Mouse (Mus musculus) bone marrow, adult 2 months (tissue): ENCODE measurements around the gene Gm49510. TPM values are rescaled to one million over a fixed set of nuclear protein-coding genes. Genes with fewer than 3 reads are reported as not detected.

Source experiments
- H3K27ac ChIP-seq: fragments of 200-500 bp; 2 replicates; pipeline ENCODE4 v1.5.1; 2012; ENCODE audit warnings: low read depth, mild to moderate bottlenecking, control low read depth, inconsistent platforms, low read length; ENCODE audit not compliant: control insufficient read depth, poor library complexity, insufficient read depth
- H3K4me1 ChIP-seq: fragments of 200-500 bp; 2 replicates; pipeline ENCODE4 v1.6.1; 2011; ENCODE audit warnings: low read length; ENCODE audit not compliant: control insufficient read depth, insufficient read depth
- H3K4me3 ChIP-seq: fragments of 200-500 bp; replicated peaks from 2 replicates; pipeline ENCODE3; 2011; ENCODE audit warnings: mild to moderate bottlenecking, low read depth, low read length, control low read depth; ENCODE audit not compliant: control insufficient read depth
- CTCF ChIP-seq: fragments of 200-500 bp; IDR thresholded peaks from 2 replicates; pipeline ENCODE4 v1.5.1; 2011; ENCODE audit warnings: low read length, control low read depth; ENCODE audit not compliant: control insufficient read depth, insufficient read depth
- POLR2A ChIP-seq: fragments of 200-500 bp; IDR thresholded peaks from 2 replicates; pipeline ENCODE4 v1.6.1; 2011; ENCODE audit warnings: low read depth, mild to moderate bottlenecking, control low read depth, low read length, borderline replicate concordance; ENCODE audit not compliant: control insufficient read depth
- WGBS: fragments of 180-500 bp; shearing (Covaris S2); methylation state at CpG from one replicate; pipeline ENCODE4 v1.1.7; 2018; 5-methylcytosine and 5-hydroxymethylcytosine counted together
- polyA plus RNA-seq: library from polyadenylated mRNA; stranded (reverse); fragments of >200 nt; gene quantifications from 2 replicates; pipeline ENCODE4 v1.2.4, GENCODE M21; 2011; ENCODE audit warnings: low replicate concordance; ENCODE audit not compliant: missing spikeins, insufficient read depth, insufficient read length

Gm49510 gene
- polyA plus RNA-seq, 1 experiment = not detected

DNA sequence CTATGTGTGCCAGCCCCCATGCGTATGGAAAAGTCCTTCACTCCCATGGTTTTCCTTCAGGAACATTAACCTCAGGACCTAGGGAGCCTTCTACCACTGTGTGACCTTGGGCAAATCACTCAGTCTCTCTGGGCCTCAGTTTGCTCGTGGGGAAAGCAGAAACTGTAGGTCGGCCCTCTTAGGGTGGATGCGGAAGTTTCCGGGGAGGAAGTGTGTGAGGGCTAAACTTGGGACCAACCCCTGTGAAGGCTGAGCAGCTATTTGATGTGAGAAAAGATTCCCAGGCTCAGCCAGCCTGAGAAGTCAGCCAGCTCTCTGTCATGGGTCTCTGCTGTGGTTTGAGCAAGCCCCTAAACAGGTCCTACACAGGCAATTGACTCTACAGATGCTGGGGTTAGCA, 37.2 kb upstream of the Gm49510 start:
- no peak for TF ChIP-seq CTCF
- TF ChIP-seq POLR2A = no peak

GRCm38 (mm10) chr15:78863154-78863553, 36.3 kb upstream of the Gm49510 start:
- Histone ChIP-seq H3K27ac (no peak overlapping the region), H3K4me3 (no peak overlapping the region), H3K4me1 (no peaks in the 10 kb centered on the region; the same call in 1 of the 2 replicates)
- 50% methylated on average over 2 of the region's 2 CpGs for WGBS
- TF ChIP-seq CTCF (no peak), POLR2A (no peak)

More for the DNA sequence above, 37.2 kb upstream of the Gm49510 start:
- H3K27ac ChIP-seq = 0 out of 2 replicates have a peak overlapping the region, but pooled peaks have one; percentile 10
- H3K4me3 ChIP-seq = no peak overlapping the region
- H3K4me1 ChIP-seq = no peaks in the 10 kb centered on the region; the same call in 1 of the 2 replicates
- 39% methylated on average over 5 of the region's 5 CpGs for WGBS

DNA sequence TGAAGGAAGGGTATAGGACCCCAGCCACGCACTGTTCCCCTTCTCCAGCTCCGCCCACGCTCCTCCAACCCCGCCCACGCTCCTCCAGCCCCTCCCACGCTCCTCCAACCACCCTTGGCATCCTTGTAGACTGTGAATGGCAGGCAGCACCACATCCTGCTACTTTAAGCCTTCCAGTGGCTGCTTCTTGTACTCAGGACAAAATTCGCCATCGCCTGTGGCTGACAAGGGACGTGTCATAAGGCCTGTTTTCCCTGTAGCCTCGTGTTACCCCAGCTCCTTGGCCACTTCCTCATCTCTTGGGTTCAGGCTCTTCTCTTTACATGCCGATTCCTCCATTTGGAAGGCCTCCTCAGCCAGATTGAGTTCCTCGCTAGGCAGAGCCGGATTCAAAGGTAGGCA, 35.6 kb upstream of the Gm49510 start:
- peak overlapping the region; percentile 72 for H3K27ac ChIP-seq
- peak overlapping the region; percentile 35 for H3K4me3 ChIP-seq
- WGBS = 28% methylated on average over 13 of the region's 13 CpGs
- H3K4me1 ChIP-seq = no peaks in the 10 kb centered on the region; the same call in 1 of the 2 replicates
- TF ChIP-seq POLR2A (no peak), CTCF (no peak)

DNA sequence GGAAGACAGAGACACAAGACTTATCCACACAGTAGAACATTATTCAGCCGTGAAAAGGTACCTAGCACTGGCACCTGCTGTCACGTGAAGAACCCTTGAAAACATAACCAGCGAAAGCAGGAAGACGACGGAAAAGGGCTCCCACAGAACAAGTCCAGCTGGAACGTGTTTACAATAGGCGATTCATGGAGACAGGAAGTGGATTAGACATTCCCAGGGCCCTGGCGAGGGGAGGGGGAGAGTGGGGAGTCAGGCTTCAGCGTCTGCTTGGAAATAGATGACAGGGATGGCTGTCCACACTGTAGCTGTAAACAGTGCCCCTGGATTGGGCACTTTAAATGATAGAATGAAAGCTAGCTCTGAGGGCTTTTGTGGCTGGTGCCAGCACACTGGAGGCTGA, 31.1 kb upstream of the Gm49510 start:
- WGBS = 77% methylated on average over 9 of the region's 9 CpGs

GRCm38 (mm10) chr15:78868826-78869233, 30.6 kb upstream of the Gm49510 start:
- WGBS = 87% methylated on average over 7 of the region's 7 CpGs
- Histone ChIP-seq H3K27ac (no peak overlapping the region), H3K4me3 (no peak overlapping the region), H3K4me1 (no peaks in the 10 kb centered on the region; the same call in 1 of the 2 replicates)
- TF ChIP-seq POLR2A (no peak), CTCF (no peak)

More for the DNA sequence above, 31.1 kb upstream of the Gm49510 start:
- TF ChIP-seq CTCF (no peak), POLR2A (no peak)
- Histone ChIP-seq H3K4me3 (no peak overlapping the region), H3K27ac (no peak overlapping the region), H3K4me1 (no peaks in the 10 kb centered on the region; the same call in 1 of the 2 replicates)

- 6% methylated on average over 6 of the region's 6 CpGs for WGBS
- no peaks in the 10 kb centered on the region for H3K4me1 ChIP-seq
- H3K4me3 ChIP-seq = no peak overlapping the region
- no peak for TF ChIP-seq POLR2A
- peak; percentile 37 for TF ChIP-seq CTCF
- H3K27ac ChIP-seq = no peak overlapping the region
These were observed 29.7 kb upstream of the Gm49510 start for GRCm38 (mm10) chr15:78869775-78870174.

DNA sequence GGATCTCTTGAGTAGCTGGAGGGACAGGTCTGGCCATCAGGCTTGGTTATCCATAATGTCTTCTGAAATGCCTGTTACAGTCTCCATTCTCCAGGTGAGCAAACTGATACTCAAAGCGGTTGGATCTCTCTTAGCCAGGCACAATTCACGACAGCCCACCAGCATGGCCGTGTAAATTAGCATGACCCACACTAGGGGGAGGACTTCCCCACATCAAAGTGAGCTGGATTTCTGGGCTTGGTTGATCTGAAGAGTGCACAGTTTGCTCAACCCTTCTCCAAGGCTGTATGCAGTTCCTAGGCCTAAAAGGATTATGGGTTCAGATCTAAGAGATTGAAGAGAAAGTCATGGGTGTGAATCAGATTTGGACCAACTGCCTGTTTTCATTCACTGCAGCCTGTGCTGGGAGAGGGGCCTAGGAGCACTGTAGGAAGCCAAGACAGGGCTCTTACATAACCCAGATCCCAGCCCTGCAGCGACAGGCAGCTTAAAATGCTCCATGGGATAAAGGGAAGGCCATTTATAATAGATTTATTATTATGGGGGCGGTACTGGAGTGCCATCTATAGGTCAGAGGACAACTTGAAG, 27.4 kb upstream of the Gm49510 start:
- 46% methylated on average over 5 of the region's 5 CpGs for WGBS
- TF ChIP-seq CTCF (no peak), POLR2A (no peak)
- no peak overlapping the region for H3K27ac ChIP-seq
- H3K4me1 ChIP-seq = no peaks in the 10 kb centered on the region; the same call in 1 of the 2 replicates
- H3K4me3 ChIP-seq = no peak overlapping the region

- TF ChIP-seq POLR2A = no peak
- TF ChIP-seq CTCF = no peak
- H3K4me3 ChIP-seq = no peak overlapping the region
- 75% methylated on average over 13 of the region's 13 CpGs for WGBS
- no peaks in the 10 kb centered on the region; the same call in 1 of the 2 replicates for H3K4me1 ChIP-seq
- no peak overlapping the region for H3K27ac ChIP-seq
These were observed 25.5 kb upstream of the Gm49510 start for GRCm38 (mm10) chr15:78873803-78874435.
